Mouse (Mus musculus) midbrain, embryonic 11.5 days (tissue): ENCODE results near the gene Ly6g6f. TPM values are rescaled to one million over a fixed set of nuclear protein-coding genes. Genes with fewer than 3 reads are reported as not detected.

Source experiments
- ATAC-seq: fragments of 200-750 bp; cut with Nextera tagmentation; 2 replicates; pipeline ENCODE4 v1.8.0; 2017; ENCODE audit warnings: moderate TSS enrichment, moderate library complexity; ENCODE audit not compliant: low FRiP score
- DNase-seq: peaks from one replicate; pipeline ENCODE4 v3.0.0; 2015; ENCODE audit warnings: low spot score; ENCODE audit errors: missing footprints
- H3K27ac ChIP-seq: fragments of 300-500 bp; sonication (generic); 2 replicates; pipeline ENCODE4 v1.5.1; 2014; ENCODE audit warnings: low read depth, low read length
- H3K27me3 ChIP-seq: fragments of 300-500 bp; sonication (generic); 2 replicates; pipeline ENCODE4 v1.6.1; 2014; ENCODE audit warnings: mild to moderate bottlenecking, low read length, moderate library complexity, mixed read lengths; ENCODE audit not compliant: control insufficient read depth, insufficient read depth
- H3K36me3 ChIP-seq: fragments of 300-500 bp; sonication (generic); 2 replicates; pipeline ENCODE4 v1.6.1; 2014; ENCODE audit warnings: mild to moderate bottlenecking, low read length, moderate library complexity, mixed read lengths; ENCODE audit not compliant: control insufficient read depth, insufficient read depth
- H3K4me1 ChIP-seq: fragments of 300-500 bp; sonication (generic); 2 replicates; pipeline ENCODE4 v1.6.1; 2014; ENCODE audit warnings: low read length; ENCODE audit not compliant: control insufficient read depth, insufficient read depth
- H3K4me2 ChIP-seq: fragments of 300-500 bp; sonication (generic); 2 replicates; pipeline ENCODE4 v1.6.1; 2014; ENCODE audit warnings: mild to moderate bottlenecking, moderate library complexity
- H3K4me3 ChIP-seq: fragments of 300-500 bp; sonication (generic); 2 replicates; pipeline ENCODE4 v1.5.1; 2014; ENCODE audit warnings: low read depth, low read length
- H3K9ac ChIP-seq: fragments of 300-500 bp; sonication (generic); 2 replicates; pipeline ENCODE4 v1.6.1; 2014; ENCODE audit warnings: low read length
- H3K9me3 ChIP-seq: fragments of 300-500 bp; sonication (generic); 2 replicates; pipeline ENCODE4 v1.6.1; 2016; ENCODE audit warnings: low read length; ENCODE audit not compliant: control insufficient read depth
- WGBS: fragments of 180-500 bp; shearing (Covaris S2); extraction: QIAGEN DNeasy Blood & Tissue Kit; methylation state at CpG from one replicate; pipeline ENCODE4 v1.1.7; 2014; 5-methylcytosine and 5-hydroxymethylcytosine counted together
- polyA plus RNA-seq: library from polyadenylated mRNA; unstranded; fragments of >200 nt; fragmentation: Nextera tagmentation; extraction: Ambion mirVana; gene quantifications from 2 replicates; pipeline ENCODE4 v1.2.1, GENCODE M21; 2014

Gene Ly6g6f
- polyA plus RNA-seq, 1 experiment from 2014 or later: 0.74 TPM

- peaks cover 9% of the 10 kb centered on the region for H3K4me1 ChIP-seq
- H3K36me3 ChIP-seq: no peaks in the 10 kb centered on the region
- H3K4me3 ChIP-seq: no peak overlapping the region
- ATAC-seq: no peak
- H3K27me3 ChIP-seq: no peaks in the 10 kb centered on the region
- no peaks in the 10 kb centered on the region for H3K9me3 ChIP-seq
- DNase-seq: no peak
- H3K9ac ChIP-seq: no peak overlapping the region
- H3K4me2 ChIP-seq: no peak overlapping the region
- H3K27ac ChIP-seq: no peak overlapping the region
- 87% methylated on average over 7 of the region's 7 CpGs for WGBS
Measured at GRCm38 (mm10) chr17:35031880-35032279, 53.5 kb downstream of the Ly6g6f start.

DNA sequence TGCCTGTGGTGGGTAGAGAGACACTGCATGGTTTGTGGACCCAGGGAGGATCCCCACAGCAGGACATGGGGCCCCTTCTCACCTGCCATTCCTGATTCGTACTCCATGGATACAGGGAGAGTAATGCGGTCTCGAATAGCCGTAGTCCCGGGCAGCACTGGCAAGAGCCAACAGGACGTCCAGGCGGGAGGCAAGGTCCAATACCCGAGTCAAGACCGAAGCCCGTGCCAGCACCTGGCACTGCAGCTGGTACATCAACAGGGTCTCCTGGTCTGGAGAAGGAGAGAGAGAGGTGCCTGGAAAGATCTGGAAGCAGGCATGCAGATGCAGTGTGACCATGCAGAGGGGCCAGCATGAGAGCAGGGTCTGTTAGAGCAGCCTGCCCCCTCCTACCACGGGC lies 54.1 kb downstream of the Ly6g6f start:
- no peak for ATAC-seq
- Histone ChIP-seq H3K4me1 (peaks cover 9% of the 10 kb centered on the region), H3K4me3 (no peak overlapping the region), H3K36me3 (no peaks in the 10 kb centered on the region), H3K9ac (no peak overlapping the region), H3K27ac (no peak overlapping the region), H3K27me3 (no peaks in the 10 kb centered on the region), H3K4me2 (no peak overlapping the region), H3K9me3 (no peaks in the 10 kb centered on the region)
- 91% methylated on average over 11 of the region's 11 CpGs for WGBS
- no peak for DNase-seq

Other genes starting within 250 kb of the Ly6g6f start
- gene Stk19, start 248.7 kb downstream of the Ly6g6f start, polyA plus RNA-seq: 20.2 and 21.5 TPM in 2 replicates
- gene Dxo, start 248.6 kb downstream of the Ly6g6f start, polyA plus RNA-seq: 60.7 and 64.8 TPM in 2 replicates
- 30.7 and 36.2 TPM in 2 replicates for gene Skiv2l, start 235.4 kb downstream of the Ly6g6f start, polyA plus RNA-seq
- 117 and 125 TPM in 2 replicates for gene Nelfe, start 235.2 kb downstream of the Ly6g6f start, polyA plus RNA-seq
- 1.6 and 1.9 TPM in 2 replicates for gene Cfb, start 223.1 kb downstream of the Ly6g6f start, polyA plus RNA-seq
- gene Zbtb12, start 206.1 kb downstream of the Ly6g6f start, polyA plus RNA-seq: 2.5 and 2.9 TPM in 2 replicates
- gene Gm20547, start 203.6 kb downstream of the Ly6g6f start, polyA plus RNA-seq: 0.05 and 0.15 TPM in 2 replicates
- gene C2, start 187.3 kb downstream of the Ly6g6f start, polyA plus RNA-seq: 0.83 and 1.5 TPM in 2 replicates
- gene Ehmt2, start 187.1 kb downstream of the Ly6g6f start, polyA plus RNA-seq: 56.9 and 60.5 TPM in 2 replicates
- gene Slc44a4, start 171.1 kb downstream of the Ly6g6f start, polyA plus RNA-seq: not detected in 2 replicates
- 11.0 and 12.3 TPM in 2 replicates for gene Neu1, start 154.4 kb downstream of the Ly6g6f start, polyA plus RNA-seq
- gene Hspa1b, start 126.4 kb downstream of the Ly6g6f start, polyA plus RNA-seq: 0.08 and 0.26 TPM in 2 replicates
- gene Gm20481, start 115.7 kb downstream of the Ly6g6f start, polyA plus RNA-seq: not detected in 2 replicates
- gene Hspa1a, start 113.5 kb downstream of the Ly6g6f start, polyA plus RNA-seq: 0.59 and 1.2 TPM in 2 replicates
- 1.4 and 2.0 TPM in 2 replicates for gene Hspa1l, start 112.9 kb downstream of the Ly6g6f start, polyA plus RNA-seq
- 213 and 234 TPM in 2 replicates for gene Lsm2, start 103.7 kb downstream of the Ly6g6f start, polyA plus RNA-seq
- 76.1 and 81.2 TPM in 2 replicates for gene Vars, start 84.6 kb downstream of the Ly6g6f start, polyA plus RNA-seq
- 0.07 TPM in 1 of 2 replicates, not detected in the other for gene Vwa7, start 69.0 kb downstream of the Ly6g6f start, polyA plus RNA-seq
- 5.3 and 7.3 TPM in 2 replicates for gene Sapcd1, start 57.6 kb downstream of the Ly6g6f start, polyA plus RNA-seq
- 5.0 and 5.2 TPM in 2 replicates for gene Msh5, start 38.9 kb downstream of the Ly6g6f start, polyA plus RNA-seq
- 73.8 and 83.9 TPM in 2 replicates for gene Clic1, start 35.6 kb downstream of the Ly6g6f start, polyA plus RNA-seq
- 614 and 653 TPM in 2 replicates for gene Ddah2, start 26.6 kb downstream of the Ly6g6f start, polyA plus RNA-seq
- gene Ly6g6c, start 20.2 kb downstream of the Ly6g6f start, polyA plus RNA-seq: not detected in 2 replicates
- gene Mpig6b, start 19.4 kb downstream of the Ly6g6f start, polyA plus RNA-seq: 0.76 and 0.89 TPM in 2 replicates
- not detected in 2 replicates for gene Ly6g6e, start 8.7 kb downstream of the Ly6g6f start, polyA plus RNA-seq
- gene Ly6g6d, start 7.5 kb downstream of the Ly6g6f start, polyA plus RNA-seq: 0.97 and 1.5 TPM in 2 replicates
- 40.5 and 45.2 TPM in 2 replicates for gene Abhd16a, start 3.7 kb upstream of the Ly6g6f start, polyA plus RNA-seq
- gene Ly6g5c, start 22.7 kb upstream of the Ly6g6f start, polyA plus RNA-seq: not detected in 2 replicates
- gene Ly6g5b, start 29.8 kb upstream of the Ly6g6f start, polyA plus RNA-seq: 0.86 and 1.2 TPM in 2 replicates
- 24.4 and 26.3 TPM in 2 replicates for gene Gpank1, start 35.8 kb upstream of the Ly6g6f start, polyA plus RNA-seq
- gene Csnk2b, start 36.4 kb upstream of the Ly6g6f start, polyA plus RNA-seq: 293 and 299 TPM in 2 replicates
- gene D17H6S53E, start 40.8 kb upstream of the Ly6g6f start, polyA plus RNA-seq: 7.1 and 8.1 TPM in 2 replicates
- gene Apom, start 46.4 kb upstream of the Ly6g6f start, polyA plus RNA-seq: 0.37 and 0.45 TPM in 2 replicates
- gene Bag6, start 49.6 kb upstream of the Ly6g6f start, polyA plus RNA-seq: 96.0 and 104 TPM in 2 replicates
- gene Prrc2a, start 79.3 kb upstream of the Ly6g6f start, polyA plus RNA-seq: 138 and 153 TPM in 2 replicates
- gene Aif1, start 90.5 kb upstream of the Ly6g6f start, polyA plus RNA-seq: 7.8 and 8.4 TPM in 2 replicates
- gene Lst1, start 102.8 kb upstream of the Ly6g6f start, polyA plus RNA-seq: 7.8 and 10.2 TPM in 2 replicates
- 0.41 TPM in 1 of 2 replicates, not detected in the other for gene Ltb, start 108.8 kb upstream of the Ly6g6f start, polyA plus RNA-seq
- gene Tnf, start 116.4 kb upstream of the Ly6g6f start, polyA plus RNA-seq: 0.26 TPM in 1 of 2 replicates, not detected in the other
- gene Lta, start 119.7 kb upstream of the Ly6g6f start, polyA plus RNA-seq: not detected in 2 replicates
- gene Gm16181, start 135.2 kb upstream of the Ly6g6f start, polyA plus RNA-seq: not detected in 2 replicates
- gene Atp6v1g2, start 148.1 kb upstream of the Ly6g6f start, polyA plus RNA-seq: 17.0 and 17.8 TPM in 2 replicates
- gene Nfkbil1, start 150.2 kb upstream of the Ly6g6f start, polyA plus RNA-seq: 3.3 and 4.4 TPM in 2 replicates
- 649 and 657 TPM in 2 replicates for gene Ddx39b, start 156.1 kb upstream of the Ly6g6f start, polyA plus RNA-seq
- gene H2-D1, start 177.1 kb upstream of the Ly6g6f start, polyA plus RNA-seq: 42.2 and 45.9 TPM in 2 replicates
- gene H2-Q1, start 234.8 kb upstream of the Ly6g6f start, polyA plus RNA-seq: not detected in 2 replicates